Mouse (Mus musculus) ES-E14 (cell line): Measurements from ENCODE around the gene Acy3.

ENCODE experiments used
- CHD2 ChIP-seq: IDR thresholded peaks from 2 replicates; pipeline ENCODE4 v1.6.1; 2014; ENCODE audit warnings: mild to moderate bottlenecking, low read depth, low read length, inconsistent platforms
- HCFC1 ChIP-seq: IDR thresholded peaks from 2 replicates; pipeline ENCODE4 v1.6.1; 2012; ENCODE audit warnings: low read length, inconsistent platforms, borderline replicate concordance; ENCODE audit not compliant: insufficient read depth
- MAFK ChIP-seq: IDR thresholded peaks from 2 replicates; pipeline ENCODE4 v1.6.1; 2014; ENCODE audit warnings: mild to moderate bottlenecking, low read depth, low read length, inconsistent platforms; ENCODE audit not compliant: insufficient read depth
- ZC3H11A ChIP-seq: IDR thresholded peaks from 2 replicates; pipeline ENCODE4 v1.6.1; 2012; ENCODE audit warnings: low read depth, mild to moderate bottlenecking, inconsistent platforms, low read length, borderline replicate concordance
- ZNF384 ChIP-seq: IDR thresholded peaks from 2 replicates; pipeline ENCODE4 v1.6.1; 2012; ENCODE audit warnings: low read depth, low read length, inconsistent platforms

GRCm38 (mm10) chr19:4011086-4011485 is 24.7 kb downstream of the Acy3 start:
- TF ChIP-seq MAFK (no peak), CHD2 (no peak), ZC3H11A (no peak), HCFC1 (no peak), ZNF384 (no peak)
